Comparison of ENCODE assay signal across 33 mouse cellular contexts in genomic region chr7:89917776-89918175, GRCm38 (mm10). TPM values are rescaled to one million over a fixed set of nuclear protein-coding genes. Genes with fewer than 3 reads are reported as not detected.
"Had no signal": no experiment of that assay in that cellular context is flagged by ENCODE, and none has a peak within 500 bp of the region (broad histone marks: within the 10 kb centered on the region; RNA-seq: fewer than 3 reads in every experiment).

No protein-coding gene starts in this region.

- ATAC-seq: hindbrain, postnatal 0 days; intestine, embryonic 16.5 days; liver, embryonic 12.5 days had no signal

- H3K4me1 ChIP-seq: heart, embryonic 10.5 days; heart, embryonic 12.5 days; hindbrain, embryonic 13.5 days; hindbrain, embryonic 15.5 days; kidney, embryonic 15.5 days; limb, embryonic 13.5 days; limb, embryonic 15.5 days; liver, embryonic 12.5 days had no signal

- H3K27ac ChIP-seq: heart, embryonic 10.5 days; hindbrain, embryonic 13.5 days; hindbrain, embryonic 15.5 days; hindbrain, postnatal 0 days; kidney, embryonic 15.5 days; kidney, postnatal 0 days; limb, embryonic 13.5 days; limb, embryonic 15.5 days; liver, embryonic 12.5 days; liver, embryonic 14.5 days had no signal

- H3K4me3 ChIP-seq: heart, embryonic 10.5 days; heart, embryonic 12.5 days; hindbrain, embryonic 13.5 days; hindbrain, embryonic 15.5 days; kidney, embryonic 15.5 days; limb, embryonic 13.5 days; limb, embryonic 15.5 days; liver, embryonic 12.5 days had no signal

- DNase-seq: gastrocnemius, postnatal 14 days; gastrocnemius, postnatal 36 days; heart, adult 18-20 months; heart, postnatal 10 days; heart, postnatal 36 days; kidney, adult 11 months; kidney, adult 2 months; kidney, adult 9 months; kidney, postnatal 14 days; kidney, postnatal 36 days; layer of hippocampus, adult 9-11 months; lung, adult 18-20 months had no signal

RNA-seq across cellular contexts. Expression of gene Ccdc81, which starts 14.3 kb away (rescaled TPM):
- total RNA-seq: gastrocnemius, postnatal 36 days; granulocyte monocyte progenitor cell, adult 5-6 weeks; heart, adult 18-20 months; heart, adult 8-10 months; heart, postnatal 10 days; heart, postnatal 36 days; hematopoietic stem cell, adult 5-6 weeks; liver, adult 2 months had no signal
- polyA plus RNA-seq: heart, embryonic 14.5 days; intestine, embryonic 14.5 days; intestine, embryonic 16.5 days; kidney, adult 2 months; large intestine, adult 2 months; limb, embryonic 11.5 days; liver, adult 2 months; liver, embryonic 12.5 days; liver, embryonic 14.5 days; liver, embryonic 16.5 days had no signal
